Mouse (Mus musculus): Measurements from ENCODE around the gene Rbmxl2. TPM values are rescaled to one million over a fixed set of nuclear protein-coding genes. Genes with fewer than 3 reads are reported as not detected.

Rbmxl2 gene
- not detected for total RNA-seq (2021)

- no peak for DNase-seq (ENCODE audit: low spot score)
- intact Hi-C loops (cut with DNase I): no loop called here
Measured at GRCm38 (mm10) chr7:107209204-107209860, at the start of gene Rbmxl2. TSS of gene Rbmxl2 (plus strand) at chr7:107209445.

GRCm38 (mm10) chr7:107166690-107167089 is 42.6 kb upstream of the Rbmxl2 start, which contains the start of gene Nlrp14:
TSS of gene Nlrp14 (plus strand) at chr7:107166990.
- intact Hi-C loops (cut with DNase I): no loop called here
- DNase-seq (ENCODE audit: low spot score): no peak

GRCm38 (mm10) chr7:107180406-107180805 is 28.8 kb upstream of the Rbmxl2 start:
- intact Hi-C loops (cut with DNase I): no loop called here
- DNase-seq (ENCODE audit: low spot score): no peak

GRCm38 (mm10) chr7:107201817-107202216 is 7.4 kb upstream of the Rbmxl2 start:
- DNase-seq (ENCODE audit: low spot score): no peak
- intact Hi-C loops (cut with DNase I): no loop called here

- intact Hi-C loops (cut with DNase I): no loop called here
Measured at GRCm38 (mm10) chr7:107207843-107208242, 1.4 kb upstream of the Rbmxl2 start.

GRCm38 (mm10) chr7:107210126-107210576 is 906 bp downstream of the Rbmxl2 start:
- no peak for DNase-seq (ENCODE audit: low spot score)
- intact Hi-C loops (cut with DNase I): no loop called here

More at GRCm38 (mm10) chr7:107207843-107208242, 1.4 kb upstream of the Rbmxl2 start:
- no peak for DNase-seq (ENCODE audit: low spot score)

- DNase-seq (ENCODE audit: low spot score): no peak
- intact Hi-C loops (cut with DNase I): loop anchor here (5.0 kb wide), 2 partner anchors 312 to 562 kb away; no protein-coding TSS in a partner anchor
Measured at GRCm38 (mm10) chr7:107215723-107216122, 6.5 kb downstream of the Rbmxl2 start.

GRCm38 (mm10) chr7:107216845-107217244 is 7.6 kb downstream of the Rbmxl2 start:
- intact Hi-C loops (cut with DNase I): loop anchor here (5.0 kb wide), 2 partner anchors 310 to 560 kb away; no protein-coding TSS in a partner anchor
- no peak for DNase-seq (ENCODE audit: low spot score)

GRCm38 (mm10) chr7:107236854-107237253 is 27.6 kb downstream of the Rbmxl2 start:
- intact Hi-C loops (cut with DNase I): no loop called here
- no peak for DNase-seq (ENCODE audit: low spot score)

- no peak for DNase-seq (ENCODE audit: low spot score)
- intact Hi-C loops (cut with DNase I): no loop called here
Measured at GRCm38 (mm10) chr7:107237498-107237897, 28.3 kb downstream of the Rbmxl2 start.

- intact Hi-C loops (cut with DNase I): no loop called here
- no peak for DNase-seq (ENCODE audit: low spot score)
Measured at GRCm38 (mm10) chr7:107241371-107241883, 32.2 kb downstream of the Rbmxl2 start.

GRCm38 (mm10) chr7:107250211-107250985 is 41.2 kb downstream of the Rbmxl2 start:
- intact Hi-C loops (cut with DNase I): no loop called here
- DNase-seq (ENCODE audit: low spot score): no peak

- intact Hi-C loops (cut with DNase I): no loop called here
- DNase-seq (ENCODE audit: low spot score): no peak
Measured at GRCm38 (mm10) chr7:107253355-107253754, 44.1 kb downstream of the Rbmxl2 start.

GRCm38 (mm10) chr7:107259936-107260335 is 50.7 kb downstream of the Rbmxl2 start:
- intact Hi-C loops (cut with DNase I): no loop called here
- no peak for DNase-seq (ENCODE audit: low spot score)

Other genes with a start within 250 kb of the Rbmxl2 start
- not detected for gene Olfr6, start 245.5 kb upstream of the Rbmxl2 start, total RNA-seq (2021)
- not detected for gene Olfr711, start 234.0 kb upstream of the Rbmxl2 start, total RNA-seq (2021)
- not detected for gene Olfr2, start 203.4 kb upstream of the Rbmxl2 start, total RNA-seq (2021)
- gene Olfr713, start 178.3 kb upstream of the Rbmxl2 start, total RNA-seq (2021): not detected
- gene Olfr714, start 138.5 kb upstream of the Rbmxl2 start, total RNA-seq (2021): not detected
- not detected for gene Olfr17, start 116.2 kb upstream of the Rbmxl2 start, total RNA-seq (2021)
- gene Olfr715b, start 99.1 kb upstream of the Rbmxl2 start, total RNA-seq (2021): not detected
- gene Olfr715, start 78.4 kb upstream of the Rbmxl2 start, total RNA-seq (2021): not detected
- not detected for gene Olfr716, start 71.1 kb upstream of the Rbmxl2 start, total RNA-seq (2021)
- not detected for gene Nlrp14, start 42.5 kb upstream of the Rbmxl2 start, total RNA-seq (2021)
- gene Syt9, start 161.3 kb downstream of the Rbmxl2 start, total RNA-seq (2021): under 1 TPM in 1 of 2 experiments, not detected in 1; 0.08 TPM